8 mouse cellular contexts compared by ENCODE assay signal in genomic region chr9:59290957-59291687, GRCm38 (mm10). TPM values are rescaled to one million over a fixed set of nuclear protein-coding genes. Genes with fewer than 3 reads are reported as not detected.
DNase-seq lines count a peak whose midpoint lies in the region; ATAC-seq and TF ChIP-seq lines count a peak whose summit lies in the region.

Gene Adpgk (plus strand): TSS chr9:59291558.

- peak; percentile 97 for DNase-seq in CH12.LX (ENCODE audit: extremely low read depth)
- peak; percentile 97 for DNase-seq in c-Kit-positive CD71-positive TER-119-negative erythroid progenitor cells, embryonic 14.5 days (ENCODE audit: low read depth)
- DNase-seq in forebrain, embryonic 11.5 days (ENCODE audit: low spot score) = peak; percentile 98
- DNase-seq in kidney, postnatal 36 days = peak; percentile 98 to 99
- peak; percentile 98 for DNase-seq in telencephalon, adult 2 months (ENCODE audit: low read depth, low spot score)

- H3K4me1 ChIP-seq in CH12.LX (ENCODE audit: control insufficient read depth in 1 of 2, insufficient read depth in 2 of 2) = peaks cover 8 to 41% of the 10 kb centered on the region in 2 experiments
- peaks cover 13% of the 10 kb centered on the region; the same call in 1 of the 2 replicates for H3K4me1 ChIP-seq in forebrain, embryonic 11.5 days (replicated peaks; ENCODE audit: control insufficient read depth, insufficient read depth, low read length)
- H3K4me1 ChIP-seq in heart, embryonic 16.5 days (ENCODE audit: control insufficient read depth, insufficient read depth, low read length) = peaks cover 21% of the 10 kb centered on the region
- H3K4me1 ChIP-seq in liver, embryonic 15.5 days (replicated peaks) = peaks cover 84% of the 10 kb centered on the region
- H3K4me1 ChIP-seq in neural tube, embryonic 12.5 days = peaks cover 19% of the 10 kb centered on the region

- peak within 1 kb of the TSS; percentile 60 for H3K9ac ChIP-seq in CH12.LX (ENCODE audit: insufficient read depth, low read depth)
- peak within 1 kb of the TSS; percentile 75 for H3K9ac ChIP-seq in forebrain, embryonic 11.5 days (ENCODE audit: low read length)
- H3K9ac ChIP-seq in heart, embryonic 16.5 days (ENCODE audit: low read length) = peak within 1 kb of the TSS; percentile 85
- H3K9ac ChIP-seq in liver, embryonic 15.5 days = peak within 1 kb of the TSS; percentile 89
- peak within 1 kb of the TSS; percentile 93 for H3K9ac ChIP-seq in neural tube, embryonic 12.5 days

- TF ChIP-seq CTCF in CH12.LX (conservative IDR thresholded peaks at IDR 0.05 in 1 of 2, IDR thresholded peaks at IDR 0.05 in 1 of 2; ENCODE audit: low read depth in 2 of 2, low read length in 2 of 2) = peak in 1 of 2 experiments; percentile 70; a peak in 2 of 4 replicates

- H3K4me2 ChIP-seq in CH12.LX (ENCODE audit: insufficient read depth, low read depth, poor library complexity, severe bottlenecking) = peak within 1 kb of the TSS; percentile 85
- H3K4me2 ChIP-seq in forebrain, embryonic 11.5 days (ENCODE audit: low read depth, low read length, severe bottlenecking) = peak within 1 kb of the TSS; percentile 63
- peak within 1 kb of the TSS; percentile 83 for H3K4me2 ChIP-seq in heart, embryonic 16.5 days (ENCODE audit: low read depth, low read length)
- H3K4me2 ChIP-seq in liver, embryonic 15.5 days = peak within 1 kb of the TSS; percentile 99
- H3K4me2 ChIP-seq in neural tube, embryonic 12.5 days (replicated peaks) = peak within 1 kb of the TSS; percentile 78

- H3K9me3 ChIP-seq in CH12.LX (replicated peaks; ENCODE audit: low read length) = no peaks in the 10 kb centered on the region
- no peaks in the 10 kb centered on the region for H3K9me3 ChIP-seq in forebrain, embryonic 11.5 days (ENCODE audit: control insufficient read depth, low read length)
- no peaks in the 10 kb centered on the region for H3K9me3 ChIP-seq in heart, embryonic 16.5 days (replicated peaks; ENCODE audit: control insufficient read depth, low read length)
- no peaks in the 10 kb centered on the region for H3K9me3 ChIP-seq in liver, embryonic 15.5 days (replicated peaks)
- no peaks in the 10 kb centered on the region for H3K9me3 ChIP-seq in neural tube, embryonic 12.5 days

- peak; percentile 98 for TF ChIP-seq POLR2A in CH12.LX (IDR thresholded peaks at IDR 0.05; ENCODE audit: low read depth, low read length)

- 2% methylated on average over 58 of the region's 58 CpGs for WGBS in forebrain, embryonic 11.5 days
- WGBS in heart, embryonic 16.5 days = under 1% methylated on average over 58 of the region's 58 CpGs
- WGBS in liver, embryonic 15.5 days (ENCODE audit: insufficient replicate concordance) = under 1% methylated on average over 58 of the region's 58 CpGs
- WGBS in neural tube, embryonic 12.5 days = 2% methylated on average over 58 of the region's 58 CpGs

- in situ Hi-C loops in CH12.LX (cut with MboI; ENCODE audit: low pct_ligation_motif_present, low pct_unique_long_range_greater_than_20kb, low sequenced_read_pairs) = loop anchor here (25.0 kb wide), 1 partner anchor 729 kb away; the partner anchor contains the start of gene Cd276

- peak; percentile 98 for ATAC-seq in forebrain, embryonic 11.5 days (replicated peaks; ENCODE audit: low FRiP score)
- ATAC-seq in heart, embryonic 16.5 days (replicated peaks; ENCODE audit: extremely low read depth, insufficient read depth, low FRiP score) = peak; percentile 98
- ATAC-seq in liver, embryonic 15.5 days (ENCODE audit: insufficient read depth) = peak; percentile 97
- ATAC-seq in neural tube, embryonic 12.5 days (ENCODE audit: low FRiP score, low read depth) = peak; percentile 98

- H3K27me3 ChIP-seq in CH12.LX (replicated peaks) = no peaks in the 10 kb centered on the region
- H3K27me3 ChIP-seq in forebrain, embryonic 11.5 days (ENCODE audit: control insufficient read depth, insufficient read depth, low read length) = no peaks in the 10 kb centered on the region
- H3K27me3 ChIP-seq in heart, embryonic 16.5 days (ENCODE audit: control insufficient read depth, insufficient read depth, low read length) = no peaks in the 10 kb centered on the region
- no peaks in the 10 kb centered on the region for H3K27me3 ChIP-seq in liver, embryonic 15.5 days
- no peaks in the 10 kb centered on the region for H3K27me3 ChIP-seq in neural tube, embryonic 12.5 days (replicated peaks)

- peaks cover 11% of the 10 kb centered on the region for H3K79me2 ChIP-seq in CH12.LX (replicated peaks; ENCODE audit: control insufficient read depth, extremely low read depth, insufficient read depth, poor library complexity, severe bottlenecking)

- 0 out of 2 replicates have a peak within 1 kb of the TSS, but pooled peaks have one; percentile 27 for H3K27ac ChIP-seq in CH12.LX (ENCODE audit: insufficient read depth, low read depth)
- H3K27ac ChIP-seq in forebrain, embryonic 11.5 days (ENCODE audit: low read depth, low read length) = peak within 1 kb of the TSS; percentile 91
- H3K27ac ChIP-seq in heart, embryonic 16.5 days (ENCODE audit: low read length) = peak within 1 kb of the TSS; percentile 85
- peak within 1 kb of the TSS; percentile 88 for H3K27ac ChIP-seq in liver, embryonic 15.5 days (replicated peaks)
- H3K27ac ChIP-seq in neural tube, embryonic 12.5 days = peak within 1 kb of the TSS; percentile 85

- no peak for TF ChIP-seq EP300 in CH12.LX (IDR thresholded peaks at IDR 0.05; ENCODE audit: low read length)

- TF ChIP-seq RAD21 in CH12.LX (IDR thresholded peaks at IDR 0.05; ENCODE audit: low read depth, low read length) = peak; percentile 27

- H3K4me3 ChIP-seq in CH12.LX (replicated peaks in 1 of 3; ENCODE audit: low read depth in 2 of 3, low read length in 2 of 3, poor library complexity in 1 of 3) = peak within 1 kb of the TSS; percentile 80 to 100 (median 88)
- peak within 1 kb of the TSS; percentile 74 for H3K4me3 ChIP-seq in forebrain, embryonic 11.5 days (ENCODE audit: low read depth, low read length)
- peak within 1 kb of the TSS; percentile 77 for H3K4me3 ChIP-seq in heart, embryonic 16.5 days (ENCODE audit: low read length)
- H3K4me3 ChIP-seq in liver, embryonic 15.5 days (replicated peaks) = peak within 1 kb of the TSS; percentile 95
- peak within 1 kb of the TSS; percentile 99 for H3K4me3 ChIP-seq in neural tube, embryonic 12.5 days

- peaks cover 0 to 19% of the 10 kb centered on the region in 2 experiments for H3K36me3 ChIP-seq in CH12.LX (replicated peaks in 1 of 2; ENCODE audit: control insufficient read depth in 1 of 2, insufficient read depth in 1 of 2, low read length in 1 of 2)
- H3K36me3 ChIP-seq in forebrain, embryonic 11.5 days (ENCODE audit: control insufficient read depth, insufficient read depth, low read length) = no peaks in the 10 kb centered on the region
- H3K36me3 ChIP-seq in heart, embryonic 16.5 days (ENCODE audit: control insufficient read depth, insufficient read depth) = no peaks in the 10 kb centered on the region
- H3K36me3 ChIP-seq in liver, embryonic 15.5 days (replicated peaks) = no peaks in the 10 kb centered on the region
- H3K36me3 ChIP-seq in neural tube, embryonic 12.5 days = no peaks in the 10 kb centered on the region

- dilution Hi-C loops in CH12.LX (cut with MboI; ENCODE audit: extremely low pct_ligation_motif_present, extremely low pct_unique_long_range_greater_than_20kb, low sequenced_read_pairs) = no loop called here

TF ChIP-seq in CH12.LX, 34 proteins besides CTCF, POLR2A, EP300 and RAD21 (continues in another document):
- TF ChIP-seq HCFC1 (IDR thresholded peaks at IDR 0.05; ENCODE audit: low read depth, low read length) (peak; percentile 83), MAZ (IDR thresholded peaks at IDR 0.05; ENCODE audit: low read depth, low read length) (0 out of 2 replicates have a peak, but pooled peaks have one; percentile 25), SMC3 (IDR thresholded peaks at IDR 0.05; ENCODE audit: low read depth, low read length) (peak; percentile 22), CHD1 (IDR thresholded peaks at IDR 0.05; ENCODE audit: low read depth, low read length) (no peak), TBP (conservative IDR thresholded peaks at IDR 0.05; ENCODE audit: low read depth, low read length) (peak; percentile 80; the same call in 1 of the 2 replicates), JUND (conservative IDR thresholded peaks at IDR 0.05; ENCODE audit: low read depth, low read length) (no peak), ELF1 (IDR thresholded peaks at IDR 0.05; ENCODE audit: low read depth, low read length) (peak; percentile 87), NELFE (IDR thresholded peaks at IDR 0.05; ENCODE audit: low read depth, low read length) (peak; percentile 99), GABPA (IDR thresholded peaks at IDR 0.05; ENCODE audit: insufficient replicate concordance, low read depth, low read length) (peak; percentile 16; the same call in 1 of the 2 replicates), BHLHE40 (IDR thresholded peaks at IDR 0.05; ENCODE audit: low read depth, low read length) (peak; percentile 54), MAFK (IDR thresholded peaks at IDR 0.05; ENCODE audit: insufficient replicate concordance, low read length) (no peak), ZKSCAN1 (IDR thresholded peaks at IDR 0.05; ENCODE audit: borderline replicate concordance, low read depth, low read length) (no peak), SIN3A (IDR thresholded peaks at IDR 0.05; ENCODE audit: low read length) (peak; percentile 94; the same call in 1 of the 2 replicates), ZC3H11A (IDR thresholded peaks at IDR 0.05; ENCODE audit: low read depth, low read length) (no peak), ZMIZ1 (IDR thresholded peaks at IDR 0.05; ENCODE audit: low read depth, low read length) (peak; percentile 91; the same call in 1 of the 2 replicates), IRF4 (IDR thresholded peaks at IDR 0.05; ENCODE audit: low read depth, low read length) (peak; percentile 66; the same call in 1 of the 2 replicates), POLR2AphosphoS2 (IDR thresholded peaks at IDR 0.05; ENCODE audit: low read depth, low read length) (peak; percentile 92), ETS1 (conservative IDR thresholded peaks at IDR 0.05; ENCODE audit: low read depth, low read length) (peak; percentile 25; the same call in 1 of the 2 replicates), MEF2A (IDR thresholded peaks at IDR 0.05; ENCODE audit: borderline replicate concordance, low read depth, low read length) (peak; percentile 84), MAX (IDR thresholded peaks at IDR 0.05; ENCODE audit: low read length) (peak; percentile 94), E2F4 (IDR thresholded peaks at IDR 0.05; ENCODE audit: insufficient replicate concordance, low read depth, low read length) (peak; percentile 28; the same call in 1 of the 2 replicates)

RNA-seq across cellular contexts. Expression of gene Adpgk, which starts in this region (rescaled TPM):
- total RNA-seq in CH12.LX (2012; rRNA removed) (41.3 and 45.2 TPM in 2 replicates), CH12.LX (2014; rRNA removed) (57.4 and 68.7 TPM in 2 replicates)
- 43.6 and 48.4 TPM in 2 replicates for polyA plus RNA-seq in CH12.LX (2012; ENCODE audit: insufficient read length, low read depth)
- 39.2 and 40.4 TPM in 2 replicates for polyA plus RNA-seq in forebrain, embryonic 11.5 days (2014; fragmentation: Nextera tagmentation; extraction: Ambion mirVana)
- polyA plus RNA-seq in heart, embryonic 16.5 days (2015; fragmentation: Nextera tagmentation; extraction: Ambion mirVana) = 19.0 and 20.0 TPM in 2 replicates
- polyA plus RNA-seq in liver, embryonic 15.5 days (2015; fragmentation: Nextera tagmentation; extraction: Ambion mirVana) = 25.4 and 29.1 TPM in 2 replicates
- 34.2 and 37.1 TPM in 2 replicates for polyA plus RNA-seq in neural tube, embryonic 12.5 days (2016; fragmentation: Nextera tagmentation; extraction: Ambion mirVana)

Comparison
In these comparisons a context has a peak if more than half of its experiments do, and no peak if none do; other contexts are left out.
1. Peak in every context shown above with its lines: DNase-seq, ATAC-seq, H3K4me3 ChIP-seq and H3K27ac ChIP-seq.
2. H3K27ac ChIP-seq: peak in every context shown above with its lines; median percentile 91 in forebrain, embryonic 11.5 days; 88 in liver, embryonic 15.5 days; 85 in heart, embryonic 16.5 days; 85 in neural tube, embryonic 12.5 days; 27 in CH12.LX.